Mouse (Mus musculus): ENCODE data around the gene Syn3.

The Syn3 gene

DNA sequence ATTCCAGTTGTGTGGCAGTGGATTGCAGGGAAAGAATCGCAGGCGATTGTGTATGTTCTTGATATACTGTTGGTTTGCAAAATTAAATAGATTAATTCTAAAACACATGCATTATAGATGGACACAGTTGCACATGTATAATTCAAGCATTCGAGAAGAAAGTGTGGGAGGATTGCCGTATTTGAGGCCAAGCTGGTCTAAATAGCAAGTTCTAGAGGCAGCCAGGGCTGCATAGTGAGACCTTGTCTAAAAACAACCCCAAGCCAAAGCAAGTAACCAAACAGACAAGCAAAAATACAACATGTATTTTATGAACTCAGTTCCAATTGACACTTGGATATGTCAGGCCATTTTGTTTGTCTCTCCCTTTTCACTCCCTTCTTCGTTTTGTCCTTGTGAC is 223.1 kb downstream of the Syn3 start:
- WGBS, result 55% methylated on average over 5 of the region's 5 CpGs

DNA sequence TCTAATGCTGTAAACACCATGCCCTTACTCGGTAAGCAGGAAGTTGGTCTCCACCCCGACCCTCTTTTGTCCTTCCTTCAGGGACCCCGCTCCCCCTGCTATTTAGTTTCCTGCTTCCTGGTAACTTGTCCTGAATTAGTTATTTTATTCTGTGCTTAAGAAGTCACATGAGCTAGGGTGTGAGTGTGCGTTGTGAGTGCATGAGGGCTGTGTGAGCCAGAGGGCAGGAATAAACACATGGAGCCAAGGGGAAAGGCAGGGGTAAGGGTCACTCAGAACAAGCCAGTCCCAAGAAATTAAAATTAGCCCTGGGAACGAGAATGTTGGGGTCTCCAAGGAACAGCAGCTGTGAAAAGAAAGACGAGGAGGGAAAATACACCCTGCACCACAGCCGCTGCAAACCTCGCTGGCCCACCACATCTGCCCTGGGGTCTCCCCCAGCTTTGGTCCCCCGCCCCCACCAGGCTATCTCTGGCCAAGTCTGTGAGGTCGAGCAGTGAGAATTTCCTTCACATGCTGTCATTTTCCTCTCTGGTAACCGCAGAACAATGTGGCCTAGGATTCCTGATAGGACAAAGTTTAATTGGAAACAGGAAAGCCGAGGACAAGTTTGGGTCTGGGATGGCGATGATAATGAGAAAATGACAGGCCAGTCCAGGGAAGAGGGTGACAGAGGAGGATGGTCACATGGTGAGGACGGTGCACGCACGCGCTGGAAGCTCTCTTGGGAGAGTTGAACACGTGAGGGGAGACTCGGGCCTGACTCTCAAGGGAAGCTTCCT is 225.1 kb downstream of the Syn3 start:
- WGBS, result 77% methylated on average over 19 of the region's 19 CpGs

DNA sequence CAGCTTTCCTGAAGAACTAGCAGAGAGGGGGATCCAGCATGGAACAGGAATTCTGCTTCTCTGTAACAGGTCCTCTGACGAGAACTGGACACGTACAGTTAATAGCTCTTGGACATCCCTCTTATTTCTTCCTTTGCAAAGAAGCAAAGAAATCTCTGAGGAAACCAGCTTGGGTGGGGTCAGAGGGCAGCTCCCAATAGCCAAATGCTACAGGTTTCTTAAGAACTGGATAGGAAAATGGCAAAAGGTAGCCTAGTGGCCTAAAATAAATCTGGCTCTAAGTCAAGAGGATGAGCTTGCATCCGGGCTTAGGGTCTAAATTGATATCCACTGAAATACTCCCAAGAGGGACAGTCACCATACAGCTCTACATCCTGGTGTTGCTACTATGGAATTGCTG is 225.9 kb downstream of the Syn3 start:
- 74% methylated on average over 3 of the region's 3 CpGs for WGBS

DNA sequence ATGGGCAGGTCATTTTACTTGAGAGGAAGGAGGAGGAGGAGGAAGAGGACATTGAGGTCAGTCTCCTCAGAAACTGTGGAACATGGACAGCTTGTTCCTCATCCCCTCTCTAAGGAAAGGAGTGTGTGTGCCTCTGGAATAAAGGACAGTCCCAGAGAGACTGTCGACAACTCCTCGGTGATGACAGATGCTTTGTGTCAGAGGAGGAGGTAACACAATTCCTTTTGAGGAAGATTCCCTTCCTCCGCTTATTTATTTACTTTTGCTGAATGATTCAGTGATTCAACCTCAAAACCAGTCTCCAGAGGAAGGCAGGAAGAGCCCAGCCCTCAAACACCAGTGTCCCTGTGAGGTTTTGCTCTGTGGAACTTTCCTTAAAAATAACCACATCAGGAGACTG is 228.4 kb downstream of the Syn3 start:
- 62% methylated on average over 3 of the region's 3 CpGs for WGBS

DNA sequence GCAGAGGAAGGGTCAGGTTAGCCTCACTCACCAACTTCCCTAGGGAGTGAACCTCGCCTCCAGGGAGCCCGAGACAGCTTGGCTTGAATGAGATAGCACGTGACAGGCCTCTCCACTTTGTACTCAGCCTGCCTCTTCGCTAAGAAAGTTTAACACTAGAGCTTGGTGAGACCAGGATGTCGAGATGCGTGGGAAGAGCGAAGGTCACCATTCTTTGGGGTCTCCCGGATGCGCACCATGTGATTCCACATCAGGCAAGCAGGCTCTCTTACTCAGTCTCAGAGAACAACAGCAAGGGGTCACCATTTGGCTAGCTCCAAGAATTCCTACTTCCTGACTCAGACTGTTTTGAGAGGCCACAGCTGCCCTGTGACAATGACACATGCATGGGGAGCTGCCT is 234.1 kb downstream of the Syn3 start:
- 84% methylated on average over 9 of the region's 9 CpGs for WGBS

DNA sequence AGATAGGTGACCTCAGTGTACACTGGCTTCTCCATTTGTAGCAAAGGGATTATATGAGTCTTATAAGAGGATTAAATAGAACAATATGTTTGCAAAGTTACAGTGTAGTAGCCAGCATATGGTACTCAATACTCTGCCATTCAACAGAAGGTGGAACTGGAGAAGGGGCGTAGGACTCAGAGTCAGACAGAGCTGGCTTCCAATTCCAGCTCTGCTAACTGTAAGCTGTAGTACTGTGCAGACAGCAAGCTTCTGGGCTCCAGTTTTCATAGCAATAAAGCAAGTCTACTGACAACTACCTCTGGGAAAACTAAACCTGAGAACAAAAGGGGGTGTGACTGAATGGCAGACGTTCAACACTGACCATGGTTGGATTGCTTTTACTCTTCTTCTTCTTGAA is 237.0 kb downstream of the Syn3 start:
- 59% methylated on average over 2 of the region's 2 CpGs for WGBS

DNA sequence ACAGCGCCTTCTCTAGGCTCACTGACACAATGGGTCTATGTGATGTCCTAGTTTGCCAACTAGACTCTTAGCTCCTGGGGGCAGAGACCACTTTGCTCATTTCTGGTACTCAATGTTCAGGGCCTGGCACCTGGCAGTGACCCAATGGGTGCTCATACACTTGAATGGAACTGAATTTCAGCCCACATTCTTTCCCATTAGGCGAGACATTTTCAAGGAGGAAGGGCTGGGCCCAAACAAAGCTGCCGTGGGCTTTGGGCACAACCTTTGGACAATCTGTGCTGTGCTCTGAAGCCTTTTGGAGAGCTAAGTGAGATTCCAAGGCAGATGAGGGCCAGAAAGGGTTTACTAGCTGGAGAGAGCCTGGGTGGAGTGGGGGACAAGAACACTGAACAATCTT is 239.7 kb downstream of the Syn3 start:
- WGBS, result 87% methylated on average over 3 of the region's 3 CpGs

DNA sequence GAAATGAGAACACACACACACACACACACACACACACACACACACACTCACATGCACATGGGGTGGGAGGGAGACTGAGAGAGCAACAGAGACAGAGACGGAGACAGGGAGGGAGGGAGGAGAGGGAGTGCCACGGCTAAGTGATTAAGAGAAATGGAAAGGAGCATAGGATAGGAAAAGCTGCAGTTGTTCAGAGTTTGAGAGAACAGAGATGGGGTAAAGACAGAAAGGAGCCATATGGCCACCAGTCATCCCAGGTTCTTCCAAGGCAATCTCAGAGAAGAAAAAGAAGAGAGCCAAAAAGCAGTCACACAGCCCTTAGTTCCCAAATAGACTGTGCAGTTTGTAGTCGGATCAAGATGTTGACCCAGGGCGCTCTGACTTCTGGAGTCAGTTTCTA is 240.7 kb downstream of the Syn3 start:
- WGBS, result 52% methylated on average over 4 of the region's 4 CpGs

DNA sequence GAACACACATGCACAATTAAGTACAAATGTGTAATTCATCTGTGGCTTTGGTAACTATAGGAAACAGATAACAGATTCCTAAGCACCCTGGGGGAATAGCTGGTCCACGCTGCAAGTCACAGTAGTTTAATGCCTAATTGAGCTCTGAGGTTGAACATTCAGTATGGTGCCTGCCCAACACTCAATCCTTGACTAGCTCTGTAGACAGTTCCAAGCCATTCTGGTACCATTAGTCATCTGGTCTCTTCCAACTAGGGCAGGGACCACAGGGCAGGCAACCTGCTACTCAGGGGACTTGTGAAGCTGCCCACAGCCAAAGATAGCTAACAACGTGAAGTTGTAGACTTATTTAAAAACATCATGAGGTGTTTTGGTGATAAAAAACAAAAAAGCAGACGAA is 241.7 kb downstream of the Syn3 start:
- WGBS, result 84% methylated on average over 3 of the region's 3 CpGs

DNA sequence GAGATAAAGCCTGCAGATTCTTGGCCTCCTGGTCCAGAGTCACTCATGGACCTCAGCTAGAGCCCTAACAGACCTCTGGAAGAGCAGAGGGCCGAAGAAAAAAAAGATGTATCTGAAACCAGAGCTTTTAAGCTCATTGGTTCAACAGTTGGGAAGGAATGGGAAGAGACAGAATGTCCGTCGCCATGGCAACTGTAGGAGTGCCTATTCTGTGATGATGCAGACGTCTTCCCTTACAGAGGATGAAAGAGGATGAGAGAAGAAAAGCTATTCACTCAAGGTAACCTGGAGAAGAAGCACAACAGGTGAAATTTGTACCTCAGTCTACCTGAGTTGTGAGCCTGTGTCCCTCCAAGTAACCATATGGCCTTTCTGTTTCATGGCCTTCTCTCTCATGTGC is 242.5 kb downstream of the Syn3 start:
- WGBS, result 45% methylated on average over 4 of the region's 4 CpGs

DNA sequence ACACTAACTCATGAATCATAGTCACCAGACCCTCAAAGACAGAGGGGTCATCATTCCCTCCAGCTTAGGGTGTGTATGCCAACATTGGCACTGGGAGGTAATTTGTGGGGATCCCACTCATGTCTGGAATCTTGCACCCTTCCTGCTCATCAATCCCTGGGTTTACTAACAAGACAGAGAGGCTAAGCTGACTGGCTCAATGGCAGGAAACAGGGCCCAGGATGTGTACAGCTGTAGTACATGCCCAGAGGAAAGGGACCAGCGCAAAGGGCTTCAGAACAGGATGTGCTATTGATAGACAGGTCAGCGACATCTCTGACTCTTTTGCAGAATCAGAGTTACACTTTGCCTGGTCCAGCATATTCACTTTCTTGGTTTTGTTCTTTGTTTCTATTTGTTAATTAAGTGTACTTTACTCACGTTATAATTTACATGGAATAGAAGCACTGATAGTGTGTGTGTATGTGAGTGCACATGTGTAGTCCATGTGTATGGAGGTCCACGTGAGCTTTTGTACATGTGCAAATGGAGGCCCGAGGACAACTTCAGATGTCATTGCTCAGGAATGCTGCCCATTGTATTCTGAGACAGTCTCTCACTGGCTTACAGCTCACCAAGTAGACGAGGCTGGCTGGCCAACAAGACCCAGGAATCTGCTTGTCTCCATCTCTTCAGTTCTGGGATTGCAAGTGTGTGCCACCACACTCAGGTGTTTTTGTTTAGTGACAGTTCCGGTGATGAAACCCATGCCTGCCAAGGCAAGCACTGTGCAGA is 248.4 kb downstream of the Syn3 start:
- 69% methylated on average over 7 of the region's 7 CpGs for WGBS

DNA sequence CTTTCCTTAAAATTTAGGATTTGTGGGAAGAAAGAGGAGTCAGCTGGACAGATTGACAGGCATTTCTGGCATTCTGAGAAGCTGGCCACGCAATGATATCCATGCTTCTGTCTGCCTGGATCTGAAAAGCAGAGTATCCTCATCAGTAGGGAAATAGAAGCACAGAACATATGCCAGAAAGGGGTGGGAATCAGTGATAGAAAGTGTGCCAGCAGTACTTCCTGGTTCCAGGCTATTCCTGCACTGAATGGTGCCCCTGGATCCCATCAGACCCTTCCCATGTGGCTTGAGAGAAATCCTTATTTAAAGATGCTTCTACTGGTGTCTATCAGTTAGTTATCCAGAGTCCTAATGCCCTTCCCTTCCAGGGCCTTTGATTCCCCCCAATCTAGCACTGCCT is 249.4 kb downstream of the Syn3 start:
- 78% methylated on average over 1 of the region's 1 CpGs for WGBS

DNA sequence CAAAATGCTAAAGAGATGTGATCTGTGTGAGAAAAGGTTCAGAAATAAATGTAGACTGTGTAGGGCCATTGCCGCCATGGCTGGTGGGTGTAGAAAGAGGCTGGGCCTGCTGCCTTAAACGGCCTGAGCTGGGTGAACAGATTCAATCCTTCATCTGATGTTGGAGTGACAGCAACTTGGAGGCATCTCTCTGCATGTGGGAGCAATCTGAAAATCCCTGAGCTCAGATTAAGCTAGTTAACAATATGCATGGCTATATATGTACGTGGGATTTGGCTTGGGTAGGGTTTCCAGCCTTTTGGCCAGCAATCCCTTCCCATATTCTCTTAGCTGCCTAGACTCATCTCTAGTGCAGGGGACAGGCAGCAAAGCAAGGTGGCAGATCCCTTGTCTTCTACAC is 249.9 kb downstream of the Syn3 start:
- WGBS, result 59% methylated on average over 3 of the region's 3 CpGs

DNA sequence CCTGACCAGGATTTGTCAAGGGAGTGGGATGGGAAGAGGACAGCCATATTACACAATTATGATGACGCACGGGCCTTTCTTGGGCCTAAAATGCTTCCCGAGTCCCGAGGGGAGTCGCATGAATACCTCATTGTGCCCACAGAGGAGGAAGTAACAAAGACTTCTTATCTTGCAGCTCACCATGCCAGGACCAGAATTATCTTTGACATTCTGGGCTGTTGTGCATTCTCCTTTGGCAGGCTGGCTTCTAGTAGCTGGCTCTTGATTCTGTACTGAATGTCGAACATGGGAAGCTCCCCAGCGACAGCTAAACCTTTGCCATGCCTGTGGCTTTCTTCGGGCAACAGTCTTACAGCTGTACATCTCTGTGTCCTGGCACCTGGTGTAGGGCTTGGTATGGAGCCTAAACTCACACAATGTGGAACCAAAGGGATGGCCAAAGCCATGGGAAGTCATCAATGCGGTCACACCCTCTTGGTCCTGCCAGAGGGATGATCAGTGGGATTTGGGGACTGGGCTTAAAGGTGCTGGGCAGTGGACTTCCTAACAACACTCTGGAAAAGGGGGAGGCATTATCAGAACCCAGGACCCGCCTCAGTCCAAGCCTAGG is 250.5 kb downstream of the Syn3 start:
- 65% methylated on average over 10 of the region's 10 CpGs for WGBS

DNA sequence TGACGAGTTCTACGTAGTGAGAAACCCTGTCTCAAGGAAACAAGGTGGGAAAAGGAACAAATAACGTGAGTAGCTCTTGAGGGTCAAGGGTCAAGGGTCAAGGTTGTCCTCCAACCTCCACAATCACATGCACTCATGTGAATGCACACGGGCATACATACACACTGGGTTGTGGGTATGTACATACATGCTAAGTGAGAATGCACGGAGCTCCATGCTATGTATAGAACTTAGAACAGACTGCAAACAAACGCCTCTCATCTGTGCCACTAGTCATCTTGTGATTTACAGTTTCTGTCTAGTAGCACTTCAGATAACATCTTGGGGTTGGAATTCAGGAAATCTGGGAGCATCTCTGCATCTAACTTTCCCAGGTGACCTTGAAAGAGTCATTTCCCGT is 253.3 kb downstream of the Syn3 start:
- 68% methylated on average over 7 of the region's 7 CpGs for WGBS

DNA sequence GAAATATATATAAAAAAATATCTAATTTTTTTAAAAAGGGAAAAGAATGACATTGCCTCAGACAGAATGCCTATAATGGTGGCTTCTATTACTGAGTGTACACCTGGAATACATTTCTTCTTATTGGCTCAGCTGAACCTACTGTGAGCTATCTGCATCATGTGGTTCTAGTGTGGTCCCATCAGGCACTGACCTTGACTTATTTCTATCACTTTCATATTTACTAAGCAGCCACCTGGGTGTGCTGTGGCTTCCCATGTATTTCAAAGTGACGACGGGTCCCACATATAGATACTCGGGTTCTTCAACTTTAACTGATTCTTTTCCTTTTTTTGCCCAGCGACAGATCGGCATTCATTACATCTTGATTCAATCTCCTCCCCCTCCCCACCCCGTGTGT is 255.2 kb downstream of the Syn3 start:
- 91% methylated on average over 6 of the region's 6 CpGs for WGBS

DNA sequence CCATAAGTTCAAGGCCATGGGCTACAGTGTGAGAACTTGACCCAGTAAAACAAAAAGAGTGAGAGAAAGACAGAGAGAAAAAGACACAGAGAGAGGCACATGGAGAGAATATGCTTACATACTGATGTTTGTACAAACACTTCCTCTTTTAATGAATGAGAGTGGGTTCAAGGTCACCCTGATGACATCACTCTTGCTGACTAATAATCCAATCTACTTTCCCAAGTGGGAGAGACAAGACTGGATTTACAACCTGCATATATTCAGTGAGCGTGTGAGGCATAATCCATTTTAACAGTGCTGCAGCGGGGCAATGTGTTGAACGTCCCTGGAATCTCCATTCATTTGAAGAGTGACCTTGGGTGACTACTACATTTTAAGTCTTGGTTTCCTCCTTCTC is 256.0 kb downstream of the Syn3 start:
- 95% methylated on average over 3 of the region's 3 CpGs for WGBS

DNA sequence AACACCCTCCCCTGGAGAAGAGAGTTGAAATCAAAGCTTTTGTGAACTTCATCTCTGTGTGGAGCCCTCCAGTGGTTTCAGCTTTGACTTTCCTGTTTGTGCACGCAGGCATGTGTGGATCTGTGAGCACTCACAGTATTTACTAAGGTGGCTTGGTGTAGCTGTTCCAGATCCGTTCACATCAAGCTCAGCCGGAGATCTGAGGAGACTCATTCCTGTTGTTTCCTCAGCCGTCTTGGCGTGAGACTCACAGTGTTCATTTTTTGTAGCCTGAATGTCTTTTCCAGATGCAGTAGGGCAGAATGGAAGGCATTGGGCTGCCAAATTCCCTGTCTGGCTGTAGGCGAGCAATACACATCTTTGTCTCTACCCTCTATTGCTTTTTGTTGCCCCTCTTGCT is 268.7 kb downstream of the Syn3 start:
- WGBS, result 63% methylated on average over 6 of the region's 6 CpGs

DNA sequence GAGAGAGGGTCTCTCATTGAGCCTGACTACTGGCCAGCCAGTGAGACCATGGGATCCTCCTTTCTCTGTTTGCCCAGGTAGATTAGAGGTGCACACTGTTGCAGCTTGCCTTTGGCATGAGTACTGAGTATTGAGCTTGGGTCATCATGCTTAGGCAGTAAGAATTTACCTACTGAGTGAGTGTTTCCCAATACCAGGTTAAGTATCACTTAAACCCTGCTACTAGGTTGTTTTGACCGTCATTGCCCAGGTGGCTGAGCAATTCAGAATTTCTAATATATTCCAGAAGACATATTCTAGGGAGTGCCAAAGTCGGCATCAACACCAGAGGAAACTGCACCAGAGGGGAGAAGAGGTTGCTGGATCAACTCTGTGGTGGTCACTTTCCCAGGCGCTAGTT is 273.2 kb downstream of the Syn3 start:
- WGBS, result 95% methylated on average over 3 of the region's 3 CpGs

DNA sequence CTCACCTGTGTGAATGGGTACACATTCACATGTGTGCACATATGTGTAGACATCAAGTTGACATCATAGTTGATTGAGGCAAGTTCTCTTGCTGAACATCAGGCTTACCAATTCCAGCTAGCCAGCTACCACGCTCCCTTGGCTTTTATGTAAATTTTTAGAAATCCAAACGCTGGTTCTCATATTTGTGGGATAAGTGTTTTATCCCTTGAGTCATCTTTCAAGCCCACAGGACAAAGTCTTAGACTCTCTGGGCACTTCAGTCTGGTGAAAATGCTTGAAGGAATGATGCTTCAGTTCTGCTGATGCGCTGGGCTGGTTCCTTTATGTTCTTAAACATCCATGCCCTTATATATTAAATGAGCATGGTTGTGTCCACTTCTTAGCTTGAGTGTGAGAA is 279.7 kb downstream of the Syn3 start:
- 78% methylated on average over 3 of the region's 3 CpGs for WGBS

DNA sequence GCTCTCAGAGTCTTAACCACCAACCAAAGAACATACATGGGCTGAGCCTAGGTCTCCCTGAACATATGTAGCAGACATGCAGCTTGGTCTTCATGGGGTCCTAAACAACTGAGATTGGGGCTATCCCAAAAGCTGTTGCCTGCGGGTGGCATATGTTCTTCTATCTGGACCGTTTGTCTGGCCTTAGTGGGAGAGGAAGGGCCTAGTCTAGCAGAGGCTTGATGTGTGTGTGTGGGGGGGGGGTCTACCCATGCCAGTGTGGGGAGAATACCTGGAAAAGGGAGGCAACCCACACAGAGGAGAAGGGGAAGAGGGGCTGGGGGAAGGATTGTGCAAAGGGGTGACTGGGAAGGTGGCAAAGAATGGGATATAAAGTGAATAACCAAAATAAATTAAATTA is 281.9 kb downstream of the Syn3 start:
- 96% methylated on average over 2 of the region's 2 CpGs for WGBS

DNA sequence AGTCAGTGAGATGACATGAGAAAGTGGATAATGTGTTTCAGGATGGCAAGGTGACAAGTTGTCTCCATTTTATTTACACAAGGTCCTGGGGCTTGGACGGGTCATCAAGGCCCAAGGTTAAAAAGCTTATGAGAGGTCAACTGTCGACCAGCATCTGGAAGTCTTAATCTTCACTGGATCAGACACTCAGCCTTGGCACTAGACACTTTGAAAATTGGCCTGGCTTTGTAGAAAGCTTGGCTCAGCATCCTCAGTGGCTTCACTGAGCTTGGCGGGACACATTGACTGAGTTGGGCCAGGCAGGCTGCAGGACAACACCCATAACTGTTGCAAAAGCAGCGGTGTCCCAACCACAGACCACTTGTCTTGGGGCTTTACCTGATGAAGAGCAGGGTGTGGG is 286.6 kb downstream of the Syn3 start:
- 83% methylated on average over 4 of the region's 4 CpGs for WGBS

DNA sequence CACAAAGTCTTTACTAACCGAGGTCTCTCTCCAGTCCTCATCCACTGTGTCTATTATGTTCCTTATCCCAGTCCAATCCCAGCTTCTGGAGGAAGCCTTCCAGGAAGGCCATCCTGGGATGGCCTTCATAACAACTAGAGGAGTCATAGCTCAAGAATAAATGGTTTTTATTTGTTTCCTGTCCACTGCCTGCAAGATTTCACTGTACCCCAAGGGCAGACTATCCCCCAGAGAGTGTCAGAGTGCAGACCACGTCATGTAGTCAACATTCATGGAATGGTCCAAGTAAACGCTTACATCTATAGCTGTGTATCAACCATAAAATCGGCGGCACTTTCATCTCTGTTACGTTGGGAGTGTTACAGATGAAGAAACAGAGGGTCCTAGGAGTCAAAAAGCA is 295.5 kb downstream of the Syn3 start:
- WGBS, result 93% methylated on average over 6 of the region's 6 CpGs
